Mouse (Mus musculus) c-Kit-positive CD71-positive TER-119-negative erythroid progenitor cells, embryonic 14.5 days (primary cell): ENCODE measurements around the gene Spaca6.
"Not testable (repeated sequence)": the region's sequence is repeated elsewhere in the genome, so short reads cannot be mapped to it uniquely, and the experiment has no call there.

ENCODE experiments used
- DNase-seq: peaks from one replicate; pipeline ENCODE4 v3.0.0-alpha.2; 2013; ENCODE audit warnings: low read depth

The Spaca6 gene

GRCm38 (mm10) chr17:17844606-17845005 lies 17.6 kb downstream of the Spaca6 start:
- DNase-seq = not testable (repeated sequence)

- DNase-seq = no peak
These were observed 18.4 kb downstream of the Spaca6 start for GRCm38 (mm10) chr17:17845187-17846027.

- DNase-seq = peak; percentile 29
These were observed 22.0 kb downstream of the Spaca6 start for GRCm38 (mm10) chr17:17848988-17849387.

GRCm38 (mm10) chr17:17849906-17850712 lies 23.2 kb downstream of the Spaca6 start:
- no peak for DNase-seq

GRCm38 (mm10) chr17:17855064-17855838 lies 28.3 kb downstream of the Spaca6 start, which contains the start of gene Has1:
Gene Has1, minus strand, starts transcription at chr17:17855205.
- no peak for DNase-seq

- no peak for DNase-seq
These were observed 29.7 kb downstream of the Spaca6 start for GRCm38 (mm10) chr17:17856612-17857011.

- DNase-seq = no peak
These were observed 30.5 kb downstream of the Spaca6 start for GRCm38 (mm10) chr17:17857446-17857845.

GRCm38 (mm10) chr17:17860110-17860509 lies 33.2 kb downstream of the Spaca6 start:
- no peak for DNase-seq

GRCm38 (mm10) chr17:17862360-17862759 lies 35.4 kb downstream of the Spaca6 start:
- no peak for DNase-seq

- DNase-seq = no peak
These were observed 38.2 kb downstream of the Spaca6 start for GRCm38 (mm10) chr17:17865168-17865567.

- DNase-seq = no peak
These were observed 40.0 kb downstream of the Spaca6 start for GRCm38 (mm10) chr17:17866801-17867469.

- no peak for DNase-seq
These were observed 44.1 kb downstream of the Spaca6 start for GRCm38 (mm10) chr17:17870892-17871550.

GRCm38 (mm10) chr17:17871697-17872096 lies 44.7 kb downstream of the Spaca6 start:
- DNase-seq = no peak

GRCm38 (mm10) chr17:17879347-17879746 lies 52.4 kb downstream of the Spaca6 start:
- DNase-seq = no peak

GRCm38 (mm10) chr17:17882672-17883071 lies 55.7 kb downstream of the Spaca6 start:
- no peak for DNase-seq

- no peak for DNase-seq
These were observed 56.9 kb downstream of the Spaca6 start, which contains the start of gene Fpr1 for GRCm38 (mm10) chr17:17883840-17884239. Gene Fpr1, minus strand, starts transcription at chr17:17883940.

- DNase-seq = no peak
These were observed 60.9 kb downstream of the Spaca6 start, which contains the start of the genes Fpr2 and Fpr3 for GRCm38 (mm10) chr17:17887774-17888248. Gene Fpr2, plus strand, starts transcription at chr17:17887824. Gene Fpr3, plus strand, starts transcription at chr17:17887852.

- DNase-seq = no peak
These were observed 62.9 kb downstream of the Spaca6 start for GRCm38 (mm10) chr17:17889732-17890425.
